Mouse (Mus musculus): ENCODE data around the gene Hsd17b12.
A peak's percentile ranks its signal among the peaks of the same experiment; 100 is the strongest.

The Hsd17b12 gene

GRCm38 (mm10) chr2:94001918-94002317, 155.8 kb downstream of the Hsd17b12 start:
- no peak for DNase-seq

GRCm38 (mm10) chr2:94001411-94001810, 156.4 kb downstream of the Hsd17b12 start:
- DNase-seq: peak; percentile 49 to 58

DNA sequence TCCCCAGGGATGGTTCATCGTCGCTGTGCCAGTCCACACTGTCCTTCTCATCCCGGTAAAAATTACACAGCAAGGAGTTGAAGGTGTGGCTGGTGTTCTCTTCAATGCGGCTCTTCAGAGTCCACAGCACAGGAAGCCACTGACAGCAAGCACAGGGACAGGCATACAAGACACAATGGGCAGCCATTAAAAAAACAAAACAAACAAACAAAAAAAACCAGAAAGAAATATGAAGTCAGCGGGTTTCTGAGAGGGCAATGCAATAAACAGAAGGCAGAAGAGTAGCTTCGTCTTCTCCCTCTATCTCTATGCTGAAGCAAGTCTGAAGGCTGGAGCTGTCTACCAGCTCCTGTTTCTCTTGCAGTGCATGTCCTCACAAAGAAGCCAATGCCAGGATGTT, 161.5 kb downstream of the Hsd17b12 start, which contains the start of gene Gm27027:
Gene Gm27027 (minus strand): TSS at position 101 of the 400 bp plus-strand sequence.
- DNase-seq: no peak

DNA sequence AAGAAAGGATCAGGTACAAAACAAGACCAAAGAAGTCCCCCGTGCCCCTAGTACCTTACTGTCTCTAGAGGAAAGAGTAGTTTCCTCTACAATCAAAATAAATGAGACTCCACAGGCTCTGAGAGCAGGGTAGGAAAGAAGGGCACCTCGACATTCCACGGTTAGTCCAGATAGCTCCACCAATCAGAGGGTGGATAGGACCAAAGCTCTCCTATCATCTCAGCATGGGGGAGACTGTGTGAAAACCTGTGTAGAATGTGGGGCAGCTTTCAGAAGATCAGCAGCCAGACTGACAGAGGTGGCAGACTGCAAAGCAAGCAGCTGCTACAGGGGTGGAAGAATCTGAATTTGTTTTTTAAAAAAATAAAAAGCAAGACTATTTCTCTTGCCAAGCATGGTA, 165.0 kb downstream of the Hsd17b12 start:
- DNase-seq: no peak

DNA sequence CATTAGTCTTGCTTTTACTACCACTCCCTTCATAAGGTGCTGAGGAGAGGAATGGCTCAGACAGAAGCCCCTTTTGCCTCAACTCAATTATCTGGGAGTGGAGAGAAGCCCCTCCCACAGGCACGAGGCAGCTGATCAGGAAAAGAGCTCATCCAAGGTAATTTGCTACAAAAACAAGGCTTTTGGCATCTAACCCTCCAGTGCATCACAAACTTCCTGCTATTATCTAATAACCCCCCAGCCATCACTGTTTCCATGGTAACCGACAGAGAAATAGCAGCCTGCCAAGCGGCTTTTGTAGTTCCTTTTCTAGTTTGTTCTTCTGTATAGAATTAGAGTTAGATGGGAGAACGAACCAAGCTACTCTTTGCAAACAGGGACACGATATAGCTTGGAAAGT, 165.5 kb downstream of the Hsd17b12 start:
- peak in 1 of 2 experiments; percentile 25 for DNase-seq

DNA sequence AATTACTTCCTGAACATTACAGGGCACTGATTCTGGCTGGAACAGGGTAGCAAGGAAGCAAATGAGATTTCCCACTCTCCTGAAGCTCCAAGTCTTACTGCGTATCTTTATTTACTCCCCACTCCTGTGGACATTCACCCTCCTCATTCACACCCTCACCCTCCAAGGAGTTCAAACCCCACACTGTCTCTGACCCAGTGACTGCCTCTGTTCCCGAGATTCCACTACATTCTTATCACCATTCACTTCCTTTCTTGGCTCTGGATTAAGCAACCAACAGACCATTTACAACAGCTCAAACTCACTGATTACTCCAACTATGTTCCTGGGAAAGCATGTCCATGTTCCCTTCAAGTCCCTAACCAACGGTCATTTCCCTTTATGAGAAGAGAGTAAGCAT, 166.4 kb downstream of the Hsd17b12 start:
- DNase-seq: no peak

GRCm38 (mm10) chr2:93988440-93988839, 169.3 kb downstream of the Hsd17b12 start:
- DNase-seq: no peak
